Mouse (Mus musculus) MEL (cell line): ENCODE results near the gene Phf12.

Experiments used
- CHD1 ChIP-seq: IDR thresholded peaks from 2 replicates; pipeline ENCODE4 v1.6.1; 2012; ENCODE audit warnings: low read depth, mild to moderate bottlenecking, inconsistent platforms, low read length, improper control_type of control experiment
- CHD2 ChIP-seq: IDR thresholded peaks from 2 replicates; pipeline ENCODE4 v1.6.1; 2011; ENCODE audit warnings: low read length, improper control_type of control experiment
- CTCF ChIP-seq, 3 experiments: IDR thresholded peaks in 2 of 3; conservative IDR thresholded peaks in 1 of 3; 2 replicates each; pipeline ENCODE4 v1.5.1; 2011 to 2012; ENCODE audit warnings: low read length in 3 of 3, low read depth in 2 of 3, mild to moderate bottlenecking in 2 of 3, improper control_type of control experiment in 1 of 3, inconsistent platforms in 1 of 3, mixed read lengths in 1 of 3, moderate library complexity in 1 of 3; ENCODE audit not compliant: control insufficient read depth in 1 of 3, insufficient read depth in 1 of 3, poor library complexity in 1 of 3, severe bottlenecking in 1 of 3
- GATA1 ChIP-seq: IDR thresholded peaks from 2 replicates; pipeline ENCODE4 v1.6.1; 2011; ENCODE audit warnings: low read depth, low read length, improper control_type of control experiment

DNA sequence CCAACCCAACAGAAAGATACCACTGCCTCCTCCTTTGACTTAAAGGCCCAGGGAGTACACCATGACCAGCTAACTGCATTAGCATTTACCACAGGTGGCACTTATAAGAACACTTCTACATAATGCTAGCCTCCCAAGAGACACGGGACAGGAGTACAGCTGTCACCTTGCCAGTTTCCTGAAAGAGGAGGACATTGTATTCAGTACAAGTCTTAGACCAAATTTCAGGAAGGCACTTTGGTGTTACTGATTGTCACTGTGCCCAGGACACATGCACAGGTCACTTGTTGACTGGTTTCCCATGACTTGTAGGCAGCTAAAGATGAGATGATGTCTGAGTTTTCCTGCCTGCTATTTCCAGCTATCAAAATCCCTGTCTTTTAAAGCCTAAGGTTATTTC lies 13.0 kb downstream of the Phf12 start:
- TF ChIP-seq GATA1 (no peak), CTCF (IDR thresholded peaks at IDR 0.05 in 2 of 3, conservative IDR thresholded peaks at IDR 0.05 in 1 of 3; ENCODE audit: control insufficient read depth in 1 of 3, insufficient read depth in 1 of 3, low read depth in 2 of 3, low read length in 3 of 3, poor library complexity in 1 of 3, severe bottlenecking in 1 of 3) (no peak), CHD2 (no peak), CHD1 (no peak)
